Mouse (Mus musculus) monocyte, adult 5-6 weeks (primary cell): Measurements from ENCODE around the gene Arhgef17. TPM values are rescaled to one million over a fixed set of nuclear protein-coding genes. Genes with fewer than 3 reads are reported as not detected.

Source experiments
- ATAC-seq: fragments of 153-309, 156-312 bp; replicated peaks from 2 replicates; pipeline ENCODE4 v1.8.0; 2017; ENCODE audit warnings: mild to moderate bottlenecking; ENCODE audit not compliant: low TSS enrichment, insufficient number of reproducible peaks, severe bottlenecking, poor library complexity, low FRiP score
- total RNA-seq: library from RNA; stranded (forward); fragments of 200-1000, 200-491, 200-594 nt; gene quantifications from 3 replicates; pipeline ENCODE4 v1.2.3, GENCODE M21; 2017

Gene Arhgef17
- total RNA-seq, 1 experiment from 2014 or later: 0.29 TPM

DNA sequence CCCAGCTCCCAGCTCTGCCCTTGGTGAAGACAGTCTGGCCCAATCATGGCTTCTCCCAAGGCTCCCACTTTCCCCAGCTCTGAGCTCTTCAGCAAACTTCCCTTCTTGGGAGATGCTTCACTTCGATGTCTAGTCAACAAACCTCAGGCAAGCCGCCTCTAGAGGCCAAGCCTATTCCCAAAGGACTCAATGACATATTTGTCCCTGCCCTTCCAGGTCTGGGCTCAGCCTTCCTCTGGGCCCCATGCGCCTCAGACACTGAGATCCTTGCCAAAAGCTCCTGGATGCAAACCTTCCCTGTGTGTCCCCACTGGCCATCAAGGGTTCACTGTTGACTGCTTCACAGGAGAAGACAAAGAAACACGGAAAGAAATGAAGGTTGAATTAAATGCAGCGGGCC is 10.6 kb downstream of the Arhgef17 start:
- no peak for ATAC-seq

DNA sequence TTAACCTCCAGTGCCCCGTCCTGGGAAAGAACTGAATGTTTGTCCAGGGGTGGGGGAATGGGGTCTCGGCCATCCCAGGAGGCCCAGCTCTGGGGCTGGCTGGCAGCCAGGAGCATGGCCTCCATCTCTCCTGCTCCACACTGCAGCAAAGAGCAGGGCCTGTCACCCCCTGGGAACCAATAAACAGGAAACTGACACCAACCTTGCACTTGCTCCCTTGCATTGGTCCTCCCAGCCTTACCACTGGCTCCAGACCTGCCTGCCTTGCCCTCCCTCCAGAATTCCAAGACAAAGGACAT is 12.1 kb downstream of the Arhgef17 start:
- no peak for ATAC-seq

DNA sequence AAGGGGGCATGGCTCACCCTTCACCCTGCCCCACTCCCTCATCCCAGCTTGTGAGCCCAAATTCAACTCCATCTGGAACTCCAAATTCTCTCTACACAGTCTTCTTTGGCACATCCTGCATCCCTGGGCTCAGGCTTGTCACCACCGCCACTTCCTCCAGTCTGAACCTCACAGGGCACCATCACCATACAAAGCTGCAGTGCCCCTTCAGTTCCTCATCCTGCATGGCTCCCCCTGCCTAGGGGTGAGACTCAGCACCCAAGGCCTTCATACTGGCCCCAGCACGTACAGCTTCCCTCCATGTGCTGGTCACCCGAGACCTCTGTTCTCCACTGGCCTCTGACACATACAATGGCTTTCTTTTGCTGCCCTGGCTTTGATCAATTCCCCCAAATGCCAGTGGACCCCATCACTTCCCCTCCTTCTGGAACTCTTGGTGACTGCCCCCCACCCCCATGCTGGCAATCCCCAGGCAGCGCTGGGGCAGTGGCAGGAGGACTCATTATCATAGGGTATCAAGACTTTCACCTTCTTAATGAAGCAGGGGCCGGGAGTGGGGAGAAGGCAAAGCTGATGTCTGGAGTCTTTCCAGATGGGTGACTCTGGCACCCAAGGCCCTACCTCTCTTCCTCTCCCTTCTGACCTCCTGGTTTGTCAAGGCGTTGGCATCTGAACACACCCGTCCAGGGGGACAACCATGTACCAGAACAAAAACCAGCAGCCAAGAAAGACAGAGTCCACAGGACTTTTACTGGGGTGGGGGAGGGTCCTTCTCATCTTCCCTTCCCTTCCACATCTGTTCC is 12.7 kb downstream of the Arhgef17 start:
- no peak for ATAC-seq

DNA sequence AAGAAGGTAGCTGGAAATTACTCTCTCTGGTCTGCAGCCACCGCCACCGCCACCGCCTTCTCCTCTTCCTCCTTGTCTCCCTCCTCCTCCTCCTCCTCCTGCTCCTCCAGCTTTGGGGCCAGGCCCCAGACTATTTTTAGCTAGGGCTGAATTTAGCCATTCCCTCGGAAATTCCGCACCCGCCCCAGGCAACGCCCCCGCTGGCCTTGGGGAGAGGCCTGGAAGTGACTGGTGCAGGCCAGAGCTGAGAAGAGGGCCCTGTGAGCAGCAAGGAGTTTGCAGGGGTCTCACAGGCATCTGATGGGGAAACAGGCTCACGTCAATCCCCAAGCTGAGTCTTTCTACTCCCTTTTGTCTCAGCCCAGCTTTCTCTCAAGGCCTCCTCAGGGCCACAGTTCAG is 13.7 kb downstream of the Arhgef17 start:
- ATAC-seq: no peak

DNA sequence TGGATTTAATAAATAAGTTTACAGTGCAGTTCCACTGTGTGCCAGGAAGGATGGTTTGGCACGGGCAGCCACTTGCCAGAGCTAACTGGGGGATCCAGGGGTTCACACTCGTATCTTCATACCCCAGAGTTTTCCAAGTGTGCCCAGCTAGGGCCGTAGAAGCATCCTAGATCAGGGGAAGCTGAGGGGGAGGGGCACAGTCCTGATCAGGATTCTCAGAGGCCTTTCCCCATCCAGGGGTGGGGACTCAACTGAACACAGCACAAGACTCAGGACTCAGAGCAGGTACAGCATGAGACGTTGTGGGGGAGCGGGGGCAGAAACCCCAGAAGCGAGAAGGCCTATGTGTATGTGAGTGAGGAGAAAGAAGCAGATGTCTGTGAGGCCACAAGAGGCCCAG is 14.2 kb downstream of the Arhgef17 start:
- no peak for ATAC-seq

DNA sequence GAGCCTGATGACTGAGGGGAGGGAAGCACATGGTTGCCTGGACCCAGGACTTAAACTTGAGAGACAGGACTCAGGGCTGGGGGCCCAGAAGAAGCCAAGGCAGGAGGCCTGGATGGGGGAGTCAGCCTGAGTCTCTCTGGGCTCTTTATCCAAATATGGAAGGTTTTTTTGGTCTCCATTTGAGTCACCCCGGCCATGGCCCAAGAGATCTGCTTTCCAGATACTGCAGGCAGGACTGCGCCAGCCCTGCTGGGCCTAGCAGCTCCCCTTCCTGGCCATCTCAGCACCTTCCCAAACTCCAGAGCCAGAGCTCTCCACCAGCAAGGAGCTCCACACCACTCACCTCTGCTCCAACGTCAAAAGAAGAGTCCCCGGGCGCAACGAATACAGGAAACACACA is 15.4 kb downstream of the Arhgef17 start:
- no peak for ATAC-seq

DNA sequence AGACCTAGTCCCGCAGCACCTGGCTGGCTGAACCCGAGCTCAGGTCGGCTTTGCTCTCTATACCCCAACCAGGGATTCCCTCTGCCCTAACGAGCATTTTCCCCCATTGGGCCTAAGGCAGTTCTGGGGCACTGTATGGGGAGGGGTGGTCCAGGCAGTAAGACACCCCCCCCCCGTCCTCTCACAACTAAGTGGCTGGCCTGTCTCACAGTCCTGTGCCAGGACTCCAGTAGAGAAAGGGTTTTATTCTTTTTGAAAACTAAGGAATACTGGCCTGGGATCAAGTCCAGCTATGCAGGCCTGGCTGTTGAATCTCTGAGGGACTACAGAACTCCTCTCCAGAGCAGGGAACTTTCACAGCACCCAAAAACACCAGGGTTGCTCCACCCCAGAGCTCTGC is 16.7 kb downstream of the Arhgef17 start:
- ATAC-seq: no peak

DNA sequence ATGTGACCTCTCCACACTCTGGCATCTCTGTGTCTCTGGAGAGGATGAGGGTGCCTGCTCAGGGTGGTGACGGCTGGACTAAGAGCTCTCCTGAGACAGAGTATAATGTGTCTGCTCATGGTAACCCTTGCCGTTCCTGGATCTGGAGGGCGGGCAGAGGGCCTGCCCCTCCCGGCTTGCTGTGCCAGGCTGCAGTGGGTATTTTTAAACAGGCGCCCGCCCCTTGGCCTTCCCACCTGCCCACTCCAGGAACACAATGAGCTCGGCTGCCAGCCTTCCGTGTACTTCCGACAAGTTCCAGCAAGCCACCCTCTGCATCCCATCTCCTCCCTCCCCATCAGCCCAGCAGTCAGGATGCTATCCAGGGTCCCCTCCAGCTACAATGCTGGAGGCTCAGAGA is 20.1 kb downstream of the Arhgef17 start:
- no peak for ATAC-seq

DNA sequence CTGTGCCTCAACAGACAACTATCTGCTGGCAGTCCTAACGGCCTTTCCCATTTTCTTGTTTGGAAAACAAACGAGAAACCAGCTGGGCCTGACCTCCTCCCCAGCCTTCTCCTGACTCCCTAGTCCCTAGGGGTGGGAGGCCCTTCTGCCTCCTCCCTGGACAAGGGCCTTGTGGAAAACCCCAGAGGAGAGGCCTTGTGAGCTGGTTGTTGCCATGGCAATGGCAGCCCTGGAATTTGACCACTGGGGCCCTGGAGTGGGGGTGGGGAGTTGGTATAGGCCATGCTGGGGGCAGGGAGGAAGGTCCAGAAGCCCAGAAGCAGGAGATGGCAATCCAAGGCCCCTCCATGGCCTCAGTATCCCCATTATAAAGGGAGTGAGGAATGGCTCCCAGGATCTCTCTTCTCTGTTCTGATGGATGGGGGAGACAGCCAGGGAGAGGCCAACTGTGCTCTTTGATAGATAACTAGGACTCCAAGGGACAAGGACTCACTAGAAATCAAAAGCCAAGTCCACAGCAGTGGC is 20.6 kb downstream of the Arhgef17 start:
- no peak for ATAC-seq

DNA sequence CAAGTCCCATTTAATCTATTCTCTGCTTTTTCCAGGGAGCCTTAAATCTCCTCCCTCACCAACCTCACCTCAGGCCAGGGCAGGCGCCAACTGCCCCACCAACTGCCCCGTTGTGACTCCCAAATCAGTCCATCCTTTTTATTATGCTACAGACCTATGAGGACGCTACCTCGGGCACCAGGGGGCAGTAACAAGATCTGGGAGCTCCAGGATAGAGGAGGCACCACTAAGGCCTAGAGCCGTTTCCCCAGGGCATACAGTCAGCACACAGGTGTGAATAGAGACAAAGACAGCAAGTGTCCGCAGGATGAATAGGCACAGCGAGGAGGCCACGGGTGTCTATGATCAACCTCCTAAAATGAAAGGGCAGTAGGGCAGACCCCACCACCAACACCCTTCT is 23.3 kb downstream of the Arhgef17 start:
- no peak for ATAC-seq

DNA sequence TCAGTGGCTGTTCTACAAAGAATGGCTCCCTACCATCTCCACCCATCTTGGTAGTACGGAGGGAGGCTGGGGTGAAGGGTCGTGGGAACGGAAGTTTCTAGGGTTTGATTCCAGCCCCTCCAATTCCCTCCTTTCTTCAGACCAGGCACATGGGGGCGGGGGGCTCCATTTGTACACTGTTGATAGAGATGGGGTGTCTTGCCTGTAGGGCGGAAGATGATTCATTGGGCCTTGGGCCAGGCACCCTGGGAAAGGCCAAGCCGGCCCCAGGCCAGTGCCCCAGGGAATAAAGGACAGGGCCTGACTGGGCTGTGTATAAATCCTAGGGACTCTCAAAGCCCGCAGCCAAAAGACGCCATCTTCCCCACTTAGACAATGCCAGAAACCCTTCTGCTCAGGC is 23.8 kb downstream of the Arhgef17 start:
- ATAC-seq: no peak

DNA sequence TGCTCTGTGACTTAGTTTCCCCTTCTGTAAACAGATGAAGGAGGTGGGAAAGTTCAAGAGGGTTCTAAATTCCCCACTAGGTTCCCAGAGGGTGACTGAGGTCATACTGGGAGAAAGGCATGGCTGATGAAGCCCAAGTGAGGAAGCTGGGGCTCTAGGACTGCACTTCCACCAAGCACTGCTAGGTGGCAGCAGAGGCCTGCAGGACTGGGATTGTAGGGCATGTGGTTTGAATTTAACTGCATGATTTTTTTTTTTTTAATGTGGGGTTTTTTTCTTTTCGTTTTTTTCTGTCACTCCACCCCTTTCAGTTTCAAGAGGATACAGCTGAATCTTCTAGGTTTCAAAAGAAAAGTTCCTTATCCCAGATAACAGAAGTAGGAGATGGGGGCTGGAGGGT is 24.7 kb downstream of the Arhgef17 start:
- ATAC-seq: peak; percentile 71

DNA sequence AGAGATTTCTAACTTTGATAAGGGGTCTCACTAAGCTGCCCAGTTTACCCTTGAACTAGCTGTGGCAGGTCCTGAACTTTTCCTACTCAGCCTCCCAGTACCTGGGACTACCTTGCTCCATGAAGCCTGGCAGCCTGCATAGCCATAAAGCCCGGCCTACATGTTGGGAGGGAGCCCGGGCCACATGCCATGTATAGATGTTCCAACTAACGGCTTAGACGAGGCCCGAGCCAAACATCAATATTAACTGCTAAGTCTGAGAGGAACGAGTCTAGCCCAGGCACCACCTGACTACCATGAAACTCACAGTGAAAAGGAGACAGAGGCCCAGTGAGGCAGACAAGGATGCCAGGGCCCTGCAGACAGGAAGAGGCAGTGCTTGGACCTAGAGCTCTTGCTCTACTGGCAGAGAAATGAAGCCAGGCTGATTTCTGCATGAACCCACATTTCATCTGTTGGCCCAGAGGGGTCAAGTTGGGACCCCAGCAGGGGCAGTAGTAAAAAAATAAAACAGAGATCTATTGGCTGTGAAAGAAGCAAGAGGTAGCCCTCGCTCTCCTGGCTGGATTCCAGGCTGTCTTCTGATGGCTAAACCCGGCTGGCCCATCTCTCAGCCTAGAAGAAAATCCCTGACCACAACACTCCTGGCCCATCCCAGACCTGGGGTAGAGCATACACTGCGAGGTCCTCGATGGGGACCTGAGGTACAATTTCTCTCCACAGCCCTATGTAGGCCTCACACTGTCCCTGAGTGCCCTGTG is 25.7 kb downstream of the Arhgef17 start:
- ATAC-seq: no peak

DNA sequence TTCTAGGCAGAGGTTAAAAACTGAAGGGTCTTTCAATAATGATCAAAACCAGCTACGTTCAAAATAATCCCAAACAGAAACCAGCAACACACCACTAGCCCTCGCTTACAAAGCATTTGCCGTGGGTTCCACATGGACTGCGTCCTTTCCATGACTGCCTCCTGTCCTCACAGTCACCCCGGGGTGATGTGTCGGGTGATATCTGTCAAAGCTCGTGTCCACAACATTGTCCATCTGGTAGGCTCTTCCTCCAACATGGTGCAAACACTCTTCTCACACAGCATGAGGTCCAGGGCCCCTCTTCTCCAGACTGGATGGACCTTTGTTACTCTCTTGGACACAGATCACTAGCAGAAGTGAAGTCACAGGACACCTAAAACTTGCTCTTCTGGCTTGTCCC is 26.9 kb downstream of the Arhgef17 start:
- ATAC-seq: no peak

DNA sequence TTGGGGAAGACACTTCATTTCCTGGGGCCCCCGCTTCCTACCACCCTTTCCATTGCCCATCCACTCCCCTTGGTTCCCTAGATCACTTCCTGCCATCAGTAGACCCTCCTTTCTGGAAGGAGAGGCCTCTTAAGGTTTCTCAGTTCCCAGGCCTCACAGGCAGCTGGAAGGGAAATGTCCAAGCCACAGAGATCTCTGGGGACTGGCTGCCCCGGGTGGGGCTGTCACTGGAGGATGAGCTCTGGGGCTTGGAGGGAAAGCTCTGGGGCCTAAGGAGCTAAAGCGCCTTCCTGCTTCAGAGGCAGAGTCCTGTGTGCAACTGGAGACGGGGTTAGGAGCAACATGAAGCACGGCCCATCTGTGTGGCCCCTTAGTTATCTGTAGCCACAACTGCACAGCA is 27.3 kb downstream of the Arhgef17 start:
- ATAC-seq: no peak

DNA sequence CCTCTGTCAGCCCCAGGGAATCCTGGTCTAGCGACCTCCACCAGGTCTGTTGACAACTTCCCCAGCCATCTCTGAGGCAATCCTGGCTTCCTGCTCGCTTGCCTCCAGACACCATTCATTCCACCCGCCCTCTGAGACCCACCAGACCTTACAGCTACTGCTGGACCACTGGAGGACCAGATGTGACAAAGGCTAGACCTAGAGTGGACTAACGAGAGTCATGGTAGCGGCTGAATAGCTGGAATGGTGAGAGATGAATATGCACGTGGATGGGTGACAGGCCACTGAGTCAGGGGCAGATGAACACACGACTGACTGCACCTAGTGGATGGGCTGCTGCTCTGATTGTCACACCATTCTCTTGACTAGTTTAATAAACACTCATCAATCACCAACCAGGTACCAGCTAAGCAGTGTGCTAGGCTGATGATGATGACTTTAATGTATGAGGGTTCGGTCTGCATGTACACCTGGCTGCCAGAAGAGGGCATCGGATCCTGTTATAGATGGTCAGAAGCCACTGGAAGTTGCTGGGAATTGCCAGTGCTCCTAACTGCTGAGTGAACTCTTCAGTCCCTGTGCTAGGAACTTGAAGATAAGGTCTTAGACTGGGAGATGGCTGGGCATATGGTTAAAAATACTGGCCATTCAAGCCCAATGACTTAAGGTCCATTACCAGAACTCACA is 29.3 kb downstream of the Arhgef17 start:
- ATAC-seq: 0 out of 2 replicates have a peak, but pooled peaks have one; percentile 38

DNA sequence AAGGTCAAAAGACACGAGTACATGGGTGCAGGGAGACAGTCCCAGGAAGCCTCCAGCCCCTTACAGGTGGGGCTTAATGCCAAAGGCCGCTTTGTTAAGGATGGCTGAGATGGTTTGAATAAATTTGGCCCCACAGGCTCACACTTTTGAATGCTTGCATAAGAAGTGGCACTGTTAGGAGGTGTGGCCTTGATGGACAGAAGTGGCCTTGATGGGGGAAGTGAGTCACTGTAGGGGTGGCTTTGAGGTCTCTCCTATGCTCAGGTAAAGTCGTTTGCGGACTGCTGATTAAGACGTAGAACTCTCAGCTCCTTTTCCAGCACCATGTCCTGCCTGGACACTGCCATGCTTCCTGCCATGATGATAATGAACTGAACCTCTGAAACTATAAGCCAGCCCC is 34.1 kb downstream of the Arhgef17 start:
- no peak for ATAC-seq

DNA sequence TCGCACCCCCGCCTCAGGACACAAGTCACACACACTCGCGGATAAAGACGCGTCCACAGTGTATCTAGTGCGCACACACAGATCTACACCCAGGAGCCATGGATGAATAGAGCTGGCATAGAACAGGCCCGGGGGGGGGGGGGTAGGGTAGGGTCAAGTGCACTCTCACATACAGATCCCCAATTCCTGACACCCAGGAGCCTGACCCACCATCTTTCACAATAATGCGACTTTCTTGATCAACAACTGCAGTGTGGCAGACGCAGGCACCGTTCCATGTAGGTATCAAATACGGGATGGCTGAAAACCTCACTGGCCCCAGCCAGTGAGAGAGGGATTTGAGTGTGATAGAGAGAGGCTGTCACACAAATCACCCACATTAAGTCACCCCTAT is 37.1 kb downstream of the Arhgef17 start:
- no peak for ATAC-seq

DNA sequence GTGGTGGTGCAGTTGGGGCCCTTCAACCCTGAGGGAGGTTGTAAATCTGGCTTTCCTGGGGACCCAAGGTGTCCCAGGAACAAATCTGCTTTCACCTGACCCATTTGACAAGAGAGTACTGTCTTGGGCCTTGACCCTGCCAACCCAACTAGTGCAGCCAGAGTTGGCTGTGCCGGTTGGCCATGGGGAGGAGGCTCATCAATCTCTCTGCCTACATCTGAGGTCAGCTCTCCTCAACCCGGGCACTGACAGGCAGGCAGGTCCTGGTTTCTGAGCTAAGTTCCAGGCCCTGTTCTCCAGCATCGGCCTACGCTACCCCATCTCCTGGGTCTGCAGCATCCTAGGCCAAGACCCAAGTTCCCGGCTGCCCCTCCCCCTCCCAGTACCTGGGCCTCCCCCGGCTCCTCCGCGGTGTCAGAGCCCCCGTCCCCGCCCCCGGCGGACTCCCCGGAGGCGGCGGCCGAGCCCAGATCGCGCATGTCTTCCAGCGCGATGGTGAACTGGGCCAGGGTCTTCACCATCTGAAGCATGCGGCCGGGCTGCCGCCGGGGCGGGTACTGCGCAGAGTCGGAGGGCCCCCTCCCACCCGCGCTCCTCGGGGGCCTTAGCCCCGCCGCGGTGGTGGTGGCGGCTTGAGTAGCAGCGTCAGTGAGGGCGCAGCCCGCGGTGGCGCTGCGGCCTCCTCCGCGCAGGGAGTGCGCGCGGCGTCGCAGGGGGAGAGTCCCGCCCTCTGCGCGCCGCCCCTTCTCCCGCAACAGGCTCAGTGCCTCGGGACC is 37.7 kb downstream of the Arhgef17 start:
- ATAC-seq: no peak
